Mouse (Mus musculus) limb, embryonic 14.5 days (tissue): ENCODE measurements around the gene Hepacam2. TPM values are rescaled to one million over a fixed set of nuclear protein-coding genes. Genes with fewer than 3 reads are reported as not detected.

Experiments
- ATAC-seq: fragments of 200-750 bp; cut with Nextera tagmentation; 2 replicates; pipeline ENCODE4 v1.8.0; 2017; ENCODE audit warnings: low read depth, moderate number of reproducible peaks, moderate TSS enrichment; ENCODE audit not compliant: low FRiP score
- DNase-seq: peaks from one replicate; pipeline ENCODE4 v3.0.0-alpha.2; 2015; ENCODE audit warnings: low spot score
- H3K27ac ChIP-seq: fragments of 300-500 bp; sonication (generic); replicated peaks from 2 replicates; pipeline ENCODE4 v1.5.1; 2014; ENCODE audit warnings: low read depth, mild to moderate bottlenecking, low read length, moderate library complexity, mixed read lengths
- H3K27me3 ChIP-seq: fragments of 300-500 bp; sonication (generic); 2 replicates; pipeline ENCODE4 v1.6.1; 2014; ENCODE audit warnings: low read length, mixed read lengths; ENCODE audit not compliant: control insufficient read depth, insufficient read depth
- H3K36me3 ChIP-seq: fragments of 300-500 bp; sonication (generic); 2 replicates; pipeline ENCODE4 v1.6.1; 2014; ENCODE audit warnings: mild to moderate bottlenecking, low read length, moderate library complexity, mixed read lengths; ENCODE audit not compliant: control insufficient read depth, insufficient read depth
- H3K4me1 ChIP-seq: fragments of 300-500 bp; sonication (generic); 2 replicates; pipeline ENCODE4 v1.6.1; 2014; ENCODE audit warnings: antibody characterized with exemption, low read length, mixed read lengths; ENCODE audit not compliant: control insufficient read depth, insufficient read depth
- H3K4me2 ChIP-seq: fragments of 300-500 bp; sonication (generic); replicated peaks from 2 replicates; pipeline ENCODE4 v1.6.1; 2014; ENCODE audit warnings: low read depth, mild to moderate bottlenecking, low read length, moderate library complexity; ENCODE audit not compliant: severe bottlenecking
- H3K4me3 ChIP-seq: fragments of 300-500 bp; sonication (generic); replicated peaks from 2 replicates; pipeline ENCODE4 v1.5.1; 2014; ENCODE audit warnings: low read length
- H3K9ac ChIP-seq: fragments of 300-500 bp; sonication (generic); 2 replicates; pipeline ENCODE4 v1.6.1; 2014; ENCODE audit warnings: mild to moderate bottlenecking, low read depth, low read length, moderate library complexity; ENCODE audit not compliant: severe bottlenecking
- H3K9me3 ChIP-seq: fragments of 300-500 bp; sonication (generic); 2 replicates; pipeline ENCODE4 v1.6.1; 2016; ENCODE audit warnings: low read length; ENCODE audit not compliant: control insufficient read depth
- POLR2A ChIP-seq: fragments of 200-500 bp; IDR thresholded peaks from 2 replicates; pipeline ENCODE4 v1.8.0; 2012; ENCODE audit warnings: inconsistent platforms, mild to moderate bottlenecking, moderate library complexity, borderline replicate concordance; ENCODE audit not compliant: insufficient read depth, insufficient read length; ENCODE audit errors: extremely low read depth
- WGBS: fragments of 180-500 bp; shearing (Covaris S2); extraction: QIAGEN DNeasy Blood & Tissue Kit; methylation state at CpG from one replicate; pipeline ENCODE4 v1.1.7; 2014; 5-methylcytosine and 5-hydroxymethylcytosine counted together
- polyA plus RNA-seq, 2 experiments: library from polyadenylated mRNA; depleted of rRNA in 1 of 2; stranded (reverse) in 1 of 2; unstranded in 1 of 2; fragments of >200 nt; fragmentation: Nextera tagmentation in 1 of 2; extraction: Ambion mirVana in 1 of 2; gene quantifications; 2 replicates each; pipeline versions ENCODE4 v1.2.1 to v1.2.3; 2012 to 2014

Hepacam2 gene
- polyA plus RNA-seq, 2 experiments = 0.34 TPM; not detected in 1

GRCm38 (mm10) chr6:3507078-3507477, 9.0 kb upstream of the Hepacam2 start:
- 77% methylated on average over 4 of the region's 4 CpGs for WGBS
- DNase-seq = no peak

GRCm38 (mm10) chr6:3505289-3505688, 7.2 kb upstream of the Hepacam2 start:
- H3K4me3 ChIP-seq = no peak overlapping the region
- 20% methylated on average over 5 of the region's 5 CpGs for WGBS

More at GRCm38 (mm10) chr6:3507078-3507477, 9.0 kb upstream of the Hepacam2 start:
- Histone ChIP-seq H3K9ac (no peak overlapping the region), H3K4me2 (no peak overlapping the region), H3K4me3 (no peak overlapping the region), H3K4me1 (no peaks in the 10 kb centered on the region), H3K27me3 (no peaks in the 10 kb centered on the region), H3K9me3 (no peaks in the 10 kb centered on the region), H3K36me3 (no peaks in the 10 kb centered on the region), H3K27ac (no peak overlapping the region)
- no peak for TF ChIP-seq POLR2A
- no peak for ATAC-seq

GRCm38 (mm10) chr6:3500286-3500685, 2.2 kb upstream of the Hepacam2 start:
- Histone ChIP-seq H3K9ac (no peak overlapping the region), H3K27me3 (no peaks in the 10 kb centered on the region), H3K9me3 (no peaks in the 10 kb centered on the region), H3K27ac (no peak overlapping the region), H3K4me1 (0 out of 2 replicates have a peak, but pooled peaks cover 5% of the 10 kb centered on the region), H3K4me2 (no peak overlapping the region), H3K4me3 (no peak overlapping the region), H3K36me3 (no peaks in the 10 kb centered on the region)
- ATAC-seq (no peak), DNase-seq (no peak)
- no peak for TF ChIP-seq POLR2A
- WGBS = 92% methylated on average over 3 of the region's 3 CpGs

More at GRCm38 (mm10) chr6:3505289-3505688, 7.2 kb upstream of the Hepacam2 start:
- no peak overlapping the region for H3K9ac ChIP-seq
- TF ChIP-seq POLR2A = no peak
- no peaks in the 10 kb centered on the region for H3K9me3 ChIP-seq
- H3K36me3 ChIP-seq = no peaks in the 10 kb centered on the region
- no peak overlapping the region for H3K27ac ChIP-seq
- no peak overlapping the region for H3K4me2 ChIP-seq
- no peaks in the 10 kb centered on the region for H3K4me1 ChIP-seq
- DNase-seq = peak; percentile 13
- ATAC-seq = peak; percentile 55; the same call in 1 of the 2 replicates
- H3K27me3 ChIP-seq = no peaks in the 10 kb centered on the region

GRCm38 (mm10) chr6:3496210-3496609, 1.9 kb downstream of the Hepacam2 start:
- WGBS = 4% methylated on average over 2 of the region's 2 CpGs
- no peaks in the 10 kb centered on the region for H3K36me3 ChIP-seq
- no peak overlapping the region for H3K27ac ChIP-seq
- H3K4me2 ChIP-seq = no peak overlapping the region
- no peak overlapping the region for H3K9ac ChIP-seq
- no peak for ATAC-seq
- DNase-seq = peak; percentile 91
- 0 out of 2 replicates have a peak, but pooled peaks cover 5% of the 10 kb centered on the region for H3K4me1 ChIP-seq
- no peak for TF ChIP-seq POLR2A
- no peaks in the 10 kb centered on the region for H3K27me3 ChIP-seq
- H3K9me3 ChIP-seq = no peaks in the 10 kb centered on the region
- H3K4me3 ChIP-seq = no peak overlapping the region

- DNase-seq (no peak), ATAC-seq (no peak)
- Histone ChIP-seq H3K27ac (no peak overlapping the region), H3K36me3 (no peaks in the 10 kb centered on the region), H3K9me3 (no peaks in the 10 kb centered on the region), H3K4me1 (0 out of 2 replicates have a peak, but pooled peaks cover 3% of the 10 kb centered on the region), H3K4me2 (no peak overlapping the region), H3K9ac (no peak overlapping the region), H3K27me3 (no peaks in the 10 kb centered on the region), H3K4me3 (no peak overlapping the region)
- TF ChIP-seq POLR2A = no peak
- 80% methylated on average over 5 of the region's 5 CpGs for WGBS
Measured at GRCm38 (mm10) chr6:3494285-3494684, 3.8 kb downstream of the Hepacam2 start.

- ATAC-seq = no peak
- H3K4me2 ChIP-seq = no peak overlapping the region
- TF ChIP-seq POLR2A = no peak
- no peaks in the 10 kb centered on the region for H3K36me3 ChIP-seq
- no peaks in the 10 kb centered on the region for H3K4me1 ChIP-seq
- DNase-seq = no peak
- H3K27me3 ChIP-seq = no peaks in the 10 kb centered on the region
- H3K9ac ChIP-seq = no peak overlapping the region
- no peak overlapping the region for H3K4me3 ChIP-seq
- 94% methylated on average over 1 of the region's 1 CpGs for WGBS
- H3K9me3 ChIP-seq = no peaks in the 10 kb centered on the region
- H3K27ac ChIP-seq = no peak overlapping the region
Measured at GRCm38 (mm10) chr6:3487355-3487754, 10.7 kb downstream of the Hepacam2 start.
